Mouse (Mus musculus): Measurements from ENCODE around the gene Rpl7a. TPM values are rescaled to one million over a fixed set of nuclear protein-coding genes. Genes with fewer than 3 reads are reported as not detected.

Rpl7a gene
- total RNA-seq, 4 experiments from 2014 or later = 268 to 317 (median 304) TPM

DNA sequence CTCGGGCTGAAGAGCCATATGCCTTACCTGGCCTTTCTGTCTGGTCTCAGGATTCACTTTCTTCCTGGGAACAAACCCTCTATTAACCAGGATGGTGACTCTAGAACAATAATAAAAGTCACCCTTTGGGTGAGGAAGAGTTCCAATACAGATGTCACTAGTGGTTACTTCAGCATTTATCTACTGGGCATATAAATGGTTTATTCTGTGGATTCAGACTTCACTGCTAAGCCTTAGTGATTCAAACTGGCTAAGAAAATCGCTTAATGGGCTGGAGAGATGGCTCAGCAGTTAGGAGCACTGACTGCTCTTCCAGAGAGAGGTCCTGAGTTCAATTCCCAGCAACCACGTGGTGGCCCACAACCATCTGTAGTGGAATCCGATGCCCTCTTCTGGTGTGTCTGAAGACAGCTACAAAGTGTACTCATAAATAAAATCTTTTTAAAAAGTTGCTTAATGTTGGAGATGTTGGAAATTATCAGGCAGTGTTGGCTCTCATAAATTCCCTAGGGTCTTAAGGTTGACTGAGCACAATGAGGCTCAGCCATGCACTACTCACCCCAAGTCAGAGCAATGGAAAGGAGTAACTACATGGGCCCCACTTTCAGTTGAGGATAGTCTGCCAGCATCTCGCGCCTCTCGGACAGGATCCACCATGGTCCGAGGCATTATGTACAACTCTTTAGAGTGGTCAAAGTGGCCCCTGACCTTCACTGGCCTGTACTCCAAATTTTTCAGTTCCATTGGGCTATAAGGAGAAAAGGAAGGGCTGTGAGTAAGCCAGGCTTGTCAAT, 3.8 kb downstream of the Rpl7a start:
- no peak for DNase-seq (ENCODE audit: low spot score)

DNA sequence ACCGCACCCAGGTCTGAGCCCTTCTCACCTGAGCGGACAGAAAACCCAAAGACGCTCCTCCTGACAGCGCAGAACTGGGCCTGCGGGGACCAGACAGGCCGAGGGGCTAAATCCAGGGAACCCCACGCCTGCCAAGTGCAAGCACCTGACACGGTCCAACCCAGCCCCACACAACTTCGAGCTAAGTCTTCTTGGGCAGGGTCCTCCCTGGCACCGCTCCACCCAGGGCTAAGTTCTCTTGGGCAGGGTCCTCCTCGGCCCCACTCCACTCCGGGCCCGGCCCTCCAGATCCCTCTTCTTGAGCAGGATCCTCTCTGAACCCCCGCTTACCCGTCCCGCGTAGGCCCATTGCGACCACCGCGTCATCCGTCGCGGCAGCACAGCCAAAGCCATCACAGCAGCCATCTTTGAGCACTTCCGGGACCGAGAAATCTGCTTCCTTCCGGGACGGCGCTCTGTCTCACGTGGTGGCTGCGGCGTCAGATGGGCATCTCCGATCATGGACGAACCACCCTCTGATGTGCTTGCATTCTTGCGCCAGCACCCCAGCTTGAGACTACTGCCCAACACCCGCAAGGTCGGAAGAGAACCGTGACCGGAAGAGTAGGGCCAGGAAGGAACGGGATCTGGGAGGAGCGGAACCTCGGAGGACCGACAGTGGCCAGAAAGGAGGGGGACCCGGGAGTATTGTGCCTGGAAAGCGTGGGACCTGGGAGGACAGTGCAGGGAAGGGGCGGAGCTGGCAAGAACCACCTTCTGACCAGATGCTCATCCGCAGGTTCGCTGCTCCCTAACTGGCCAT, 5.6 kb downstream of the Rpl7a start, which contains the start of the genes Surf2 and Surf1:
Gene Surf2 (plus strand): TSS at position 441 of the 802 bp plus-strand sequence.
Gene Surf1 (minus strand): TSS at position 604 of the 802 bp plus-strand sequence.
- DNase-seq (ENCODE audit: low spot score) = peak; percentile 84

DNA sequence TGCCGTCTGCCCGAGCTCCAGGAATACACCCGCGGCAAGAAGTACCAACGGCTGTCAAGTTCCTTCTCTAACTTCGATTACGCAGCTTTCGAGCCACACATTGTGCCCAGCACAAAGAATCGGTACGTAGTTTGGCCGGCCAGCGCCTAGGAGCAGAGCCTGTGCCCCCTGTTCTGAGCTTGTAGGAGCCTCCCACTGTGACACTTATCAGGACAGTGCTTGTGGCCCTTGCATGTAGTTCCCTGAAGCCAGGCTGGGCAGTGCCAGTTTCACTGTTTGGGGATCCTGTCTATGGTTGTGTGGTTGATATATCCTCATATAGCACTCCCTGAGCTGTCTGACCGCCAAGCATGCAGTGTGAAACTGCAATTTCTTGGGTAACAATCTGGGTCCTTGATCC, 6.2 kb downstream of the Rpl7a start:
- no peak for DNase-seq (ENCODE audit: low spot score)

GRCm38 (mm10) chr2:26919684-26920083, 9.1 kb downstream of the Rpl7a start:
- no peak for DNase-seq (ENCODE audit: low spot score)

GRCm38 (mm10) chr2:26920190-26920855, 9.8 kb downstream of the Rpl7a start:
- DNase-seq (ENCODE audit: low spot score) = no peak

DNA sequence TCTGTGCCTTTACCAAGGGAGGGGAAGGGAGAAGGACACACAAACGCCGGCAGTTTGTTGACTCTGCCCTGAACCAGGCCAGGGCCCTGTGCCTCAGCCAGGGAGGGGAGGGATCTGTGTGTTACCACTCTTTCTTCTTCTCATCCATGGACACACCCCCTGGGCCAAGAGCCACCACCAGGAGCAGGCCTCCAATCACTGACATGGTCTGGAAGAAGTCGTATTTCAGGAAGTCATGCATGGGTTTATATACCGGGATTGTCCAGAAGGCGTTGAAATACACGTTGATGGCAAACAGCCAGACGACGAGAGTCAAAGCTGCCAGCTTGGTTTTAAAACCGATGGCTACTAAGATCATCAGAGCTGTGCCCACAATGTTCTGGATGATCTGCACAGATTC, 11.2 kb downstream of the Rpl7a start:
- no peak for DNase-seq (ENCODE audit: low spot score)

- no peak for DNase-seq (ENCODE audit: low spot score)
Measured at GRCm38 (mm10) chr2:26927745-26928476, 17.3 kb downstream of the Rpl7a start.

DNA sequence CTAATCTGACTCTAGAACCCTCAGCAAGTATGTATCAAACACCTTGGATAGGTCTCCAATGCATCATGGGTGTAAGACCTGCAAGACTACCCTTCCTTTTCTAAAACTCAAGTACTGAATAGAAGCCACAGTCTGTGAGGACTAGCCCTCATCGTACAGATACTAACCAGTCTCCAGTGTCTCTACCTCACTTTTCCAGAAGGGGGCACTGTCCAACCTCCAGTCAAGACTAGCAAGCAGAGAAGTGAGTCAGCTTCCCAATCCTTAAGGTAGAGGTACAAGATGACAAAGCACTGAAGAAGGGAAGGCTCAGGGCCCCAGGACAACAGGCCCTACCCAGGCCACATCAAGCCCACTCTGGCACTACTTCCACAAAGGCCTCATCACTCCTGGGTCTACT, 19.8 kb downstream of the Rpl7a start:
- peak; percentile 58 for DNase-seq (ENCODE audit: low spot score)

GRCm38 (mm10) chr2:26932473-26933303, 22.1 kb downstream of the Rpl7a start:
- no peak for DNase-seq (ENCODE audit: low spot score)

DNA sequence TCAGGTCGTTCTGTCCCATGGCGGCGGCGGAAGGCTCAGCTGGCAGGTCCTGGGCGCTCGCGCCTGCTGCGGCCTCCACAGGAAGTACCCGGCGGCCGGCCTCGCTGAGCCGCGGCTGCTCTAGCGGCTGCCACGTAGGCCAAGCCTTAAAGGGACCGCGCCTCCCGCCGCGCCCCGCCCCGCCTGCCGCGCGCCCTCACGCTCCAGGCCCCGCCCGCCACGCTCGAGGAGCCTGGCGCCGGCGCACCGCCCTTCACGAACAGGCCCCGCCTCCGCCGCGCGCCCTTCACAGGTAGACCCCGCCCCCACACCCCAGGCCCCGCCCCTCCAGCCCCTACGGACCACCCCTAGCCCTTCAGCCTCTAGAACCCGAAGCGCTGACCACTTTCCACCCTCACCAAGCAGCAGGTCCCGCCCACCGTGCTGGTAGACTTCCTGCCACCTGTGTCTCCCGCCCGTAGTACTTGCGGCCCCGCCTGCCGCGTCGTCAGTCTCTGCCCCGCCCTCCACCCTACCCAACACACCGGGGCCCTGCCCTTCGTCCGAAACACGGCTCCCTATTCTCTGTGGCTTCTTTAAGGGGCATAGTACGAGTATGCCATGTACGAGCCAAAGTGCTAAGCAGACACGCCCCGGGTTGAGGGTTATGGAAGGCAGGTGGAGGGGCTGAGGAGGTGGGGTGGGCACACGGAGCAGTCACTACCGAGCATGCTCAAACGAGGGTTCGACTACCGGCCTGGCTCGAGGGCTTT, 22.9 kb downstream of the Rpl7a start, which contains the start of the genes Surf4 and Stkld1:
Gene Surf4 (minus strand): TSS at position 625 of the 752 bp plus-strand sequence.
Gene Stkld1 (plus strand): TSS at position 744 of the 752 bp plus-strand sequence.
- DNase-seq (ENCODE audit: low spot score) = peak; percentile 81

DNA sequence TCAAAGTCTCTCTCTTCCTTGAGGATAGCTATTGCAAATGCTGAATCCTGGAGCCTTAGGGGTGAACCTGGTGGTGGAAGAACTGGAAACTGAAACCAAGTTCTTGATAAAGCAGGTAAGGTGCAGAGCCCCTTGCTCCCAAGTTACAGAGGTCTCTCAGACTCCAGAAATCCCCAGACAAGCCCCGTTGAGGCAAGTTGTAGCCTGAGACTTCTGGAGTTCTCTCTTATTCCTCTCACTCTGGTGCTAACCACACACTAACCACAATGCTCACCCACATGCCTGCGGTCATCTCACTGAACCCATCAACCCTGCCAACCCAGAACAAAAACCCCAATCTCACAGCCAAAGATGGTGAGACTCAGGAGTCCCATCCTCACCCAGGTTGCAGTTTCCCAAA, 24.7 kb downstream of the Rpl7a start:
- no peak for DNase-seq (ENCODE audit: low spot score)

DNA sequence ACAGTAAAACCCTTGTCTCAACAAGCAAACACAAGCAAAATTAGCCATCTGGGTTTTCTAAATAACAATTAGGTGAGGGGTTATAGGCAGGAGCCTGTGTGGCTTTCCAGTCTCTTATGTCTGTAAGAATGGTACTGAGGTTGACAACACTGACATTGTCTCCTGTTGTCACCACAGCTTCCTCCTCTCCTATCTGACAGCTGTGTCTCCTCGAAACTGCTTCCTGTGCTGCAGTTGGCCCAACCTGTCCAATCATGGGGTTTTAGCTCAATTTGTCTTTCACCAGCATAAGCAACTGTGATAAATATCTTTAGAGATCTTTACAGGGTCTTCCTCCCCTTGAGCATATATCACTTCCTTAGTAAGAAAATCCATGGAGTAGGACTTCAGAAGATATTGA, 25.9 kb downstream of the Rpl7a start:
- no peak for DNase-seq (ENCODE audit: low spot score)

DNA sequence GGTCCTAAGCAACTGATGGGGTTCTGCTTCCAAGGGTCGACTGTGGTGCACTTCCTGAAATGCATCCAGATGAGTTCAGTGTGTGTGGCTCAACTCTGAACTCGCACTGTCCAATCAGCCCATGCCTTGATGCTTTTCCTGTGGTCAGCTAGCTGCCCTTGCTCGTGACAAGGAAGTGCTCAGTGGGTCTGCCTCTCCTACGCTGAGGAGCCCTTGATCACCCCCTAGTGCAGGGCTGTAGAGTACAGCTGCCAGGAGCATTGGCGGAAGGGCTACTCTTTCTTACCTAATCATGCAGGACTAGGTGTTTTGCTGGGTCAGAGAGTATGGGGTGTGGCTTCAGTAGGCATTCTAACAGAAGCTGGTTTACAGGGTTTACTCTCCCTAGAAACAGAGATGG, 31.0 kb downstream of the Rpl7a start:
- no peak for DNase-seq (ENCODE audit: low spot score)

DNA sequence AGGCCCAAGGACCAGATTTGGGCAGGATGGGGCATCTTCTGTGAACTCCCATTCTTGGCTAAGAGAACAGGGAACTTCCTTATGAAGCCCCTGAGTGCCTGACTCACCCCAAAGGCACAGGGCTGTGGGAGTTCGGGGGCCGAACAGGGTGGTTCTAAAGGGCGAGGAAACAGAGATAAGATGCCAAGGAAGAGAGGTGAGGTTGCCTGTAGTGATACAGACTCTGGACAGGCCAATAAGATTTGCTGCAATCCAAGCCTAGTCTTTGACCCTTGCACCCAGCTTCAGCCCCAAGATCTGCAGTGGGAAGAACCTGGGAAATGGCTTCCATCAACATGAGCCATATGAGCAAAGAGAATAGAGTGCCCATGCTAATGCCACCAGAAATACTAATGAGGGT, 32.7 kb downstream of the Rpl7a start:
- no peak for DNase-seq (ENCODE audit: low spot score)

GRCm38 (mm10) chr2:26950411-26950810, 39.8 kb downstream of the Rpl7a start:
- no peak for DNase-seq (ENCODE audit: low spot score)

GRCm38 (mm10) chr2:26951346-26951905, 40.9 kb downstream of the Rpl7a start:
- DNase-seq (ENCODE audit: low spot score) = no peak

DNA sequence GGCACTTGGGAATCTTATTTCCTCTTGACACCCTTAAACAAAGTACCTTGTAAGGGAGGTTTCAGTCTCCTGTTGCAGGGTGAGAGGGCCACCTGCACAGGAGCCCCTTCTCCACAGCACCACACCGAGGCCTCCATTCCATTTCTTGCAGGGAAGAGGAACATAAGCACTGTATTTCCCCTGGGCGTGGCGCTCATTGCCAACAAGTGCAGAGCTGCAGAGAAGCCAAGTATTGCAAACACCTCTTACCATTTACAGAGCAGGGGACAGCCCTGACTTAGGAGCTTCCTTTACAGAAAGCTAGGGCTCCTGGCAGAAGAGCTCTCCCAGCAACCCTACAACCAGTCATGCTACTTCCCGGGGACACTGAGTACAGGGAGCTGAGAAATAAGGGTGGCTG, 41.6 kb downstream of the Rpl7a start:
- DNase-seq (ENCODE audit: low spot score) = no peak

DNA sequence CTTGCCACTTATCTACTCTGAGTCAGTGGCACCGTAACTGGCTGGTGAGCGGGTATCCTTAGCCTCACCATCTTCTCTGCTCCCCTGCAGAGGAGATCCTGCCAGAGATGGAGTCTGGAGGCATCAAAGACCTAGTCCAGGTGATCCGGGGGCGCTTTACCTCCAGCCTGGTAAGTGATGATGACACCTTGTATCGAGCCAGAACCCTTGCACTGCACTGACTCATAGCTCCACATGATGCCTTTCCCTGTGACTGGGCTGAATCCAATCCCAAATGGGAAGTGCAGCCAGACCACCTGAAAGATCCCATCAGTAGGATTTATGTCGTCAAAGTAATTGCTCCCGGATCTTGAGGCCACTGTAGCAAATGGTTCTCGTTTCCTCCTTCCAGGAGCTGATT, 42.3 kb downstream of the Rpl7a start:
- DNase-seq (ENCODE audit: low spot score) = no peak

DNA sequence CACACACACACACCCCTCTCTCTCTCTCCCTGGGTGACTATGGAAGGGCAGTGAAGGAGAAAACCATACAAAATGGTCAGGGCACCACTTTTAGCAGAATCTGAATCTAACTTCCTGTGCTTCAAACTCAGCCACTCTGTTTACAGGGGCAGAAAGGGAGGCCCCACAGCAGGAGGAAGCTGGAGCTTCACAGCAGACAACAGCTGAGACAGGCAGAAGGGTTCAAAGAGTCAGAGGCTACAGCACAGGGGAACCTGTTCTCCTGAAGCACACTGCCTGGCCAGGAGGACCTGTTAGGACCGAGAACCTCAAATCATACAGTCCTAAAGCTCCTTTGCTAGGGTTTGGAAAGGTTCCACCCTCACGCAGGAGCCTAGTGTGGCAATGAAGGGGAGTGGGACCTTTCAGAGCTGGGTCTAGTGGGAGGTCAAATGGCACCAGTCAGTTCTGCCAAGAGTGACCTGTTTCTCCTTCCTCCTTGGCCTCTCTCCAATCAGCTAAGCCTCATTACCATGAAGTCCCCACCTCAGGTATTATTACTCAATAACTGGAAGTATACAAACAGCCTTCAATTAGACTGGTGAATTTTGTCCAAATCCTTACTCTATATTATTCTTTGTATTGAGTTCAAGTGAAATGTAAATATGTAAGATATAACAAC, 44.3 kb downstream of the Rpl7a start:
- DNase-seq (ENCODE audit: low spot score) = no peak

Data from heart, adult 8-10 months (tissue).